Mouse (Mus musculus): ENCODE results near the gene Nup210. TPM values are rescaled to one million over a fixed set of nuclear protein-coding genes. Genes with fewer than 3 reads are reported as not detected.

Gene Nup210
- polyA plus RNA-seq (2011; ENCODE audit: insufficient read length, low read depth, missing spikeins), result 1.3 TPM in 1 of 2 replicates, not detected in the other

- TF ChIP-seq CTCF (IDR thresholded peaks at IDR 0.05; ENCODE audit: borderline replicate concordance, insufficient read depth, low read length) (peak; percentile 38; the same call in 1 of the 2 replicates), POLR2A (IDR thresholded peaks at IDR 0.05; ENCODE audit: low read depth, low read length) (no peak)
- Histone ChIP-seq H3K4me3 (ENCODE audit: insufficient read depth, low read length) (peak within 1 kb of the TSS; percentile 30), H3K4me1 (ENCODE audit: control insufficient read depth, insufficient read depth, low read length) (no peaks in the 10 kb centered on the region), H3K27ac (ENCODE audit: insufficient read depth, low read length) (no peak within 1 kb of the TSS)
These were observed at the start of gene Nup210 for GRCm38 (mm10) chr6:91116244-91117145. Gene Nup210 (minus strand): TSS chr6:91116829.

DNA sequence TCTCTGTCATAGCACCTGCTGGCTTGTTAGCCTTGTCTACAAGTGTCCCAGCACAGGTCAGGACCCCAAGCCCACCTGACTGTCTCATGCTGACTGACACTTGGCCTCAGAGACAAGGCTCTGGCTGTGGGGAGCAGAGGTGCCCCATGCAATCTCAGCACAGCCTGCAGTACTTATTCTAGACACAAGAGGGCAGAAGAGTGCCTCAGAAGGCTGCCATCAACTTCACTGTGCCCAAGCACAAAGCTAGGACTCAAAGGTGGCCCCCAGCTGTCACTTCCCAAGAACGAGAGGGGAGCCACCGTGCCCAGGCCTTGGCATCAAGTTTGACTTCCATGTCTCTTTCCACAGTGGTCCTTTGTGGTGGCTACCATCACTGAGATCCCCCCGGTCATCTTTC lies 48.6 kb upstream of the Nup210 start:
- Histone ChIP-seq H3K27ac (ENCODE audit: insufficient read depth, low read length) (no peak overlapping the region), H3K4me3 (ENCODE audit: insufficient read depth, low read length) (no peak overlapping the region), H3K4me1 (ENCODE audit: control insufficient read depth, insufficient read depth, low read length) (no peaks in the 10 kb centered on the region)
- peak; percentile 77 for TF ChIP-seq CTCF (IDR thresholded peaks at IDR 0.05; ENCODE audit: borderline replicate concordance, insufficient read depth, low read length)
- TF ChIP-seq POLR2A (IDR thresholded peaks at IDR 0.05; ENCODE audit: low read depth, low read length), result no peak

GRCm38 (mm10) chr6:91164584-91164983 lies 48.0 kb upstream of the Nup210 start:
- no peak overlapping the region for H3K27ac ChIP-seq (ENCODE audit: insufficient read depth, low read length)
- H3K4me1 ChIP-seq (ENCODE audit: control insufficient read depth, insufficient read depth, low read length), result no peaks in the 10 kb centered on the region
- no peak overlapping the region for H3K4me3 ChIP-seq (ENCODE audit: insufficient read depth, low read length)
- TF ChIP-seq CTCF (IDR thresholded peaks at IDR 0.05; ENCODE audit: borderline replicate concordance, insufficient read depth, low read length) (no peak), POLR2A (IDR thresholded peaks at IDR 0.05; ENCODE audit: low read depth, low read length) (no peak)

DNA sequence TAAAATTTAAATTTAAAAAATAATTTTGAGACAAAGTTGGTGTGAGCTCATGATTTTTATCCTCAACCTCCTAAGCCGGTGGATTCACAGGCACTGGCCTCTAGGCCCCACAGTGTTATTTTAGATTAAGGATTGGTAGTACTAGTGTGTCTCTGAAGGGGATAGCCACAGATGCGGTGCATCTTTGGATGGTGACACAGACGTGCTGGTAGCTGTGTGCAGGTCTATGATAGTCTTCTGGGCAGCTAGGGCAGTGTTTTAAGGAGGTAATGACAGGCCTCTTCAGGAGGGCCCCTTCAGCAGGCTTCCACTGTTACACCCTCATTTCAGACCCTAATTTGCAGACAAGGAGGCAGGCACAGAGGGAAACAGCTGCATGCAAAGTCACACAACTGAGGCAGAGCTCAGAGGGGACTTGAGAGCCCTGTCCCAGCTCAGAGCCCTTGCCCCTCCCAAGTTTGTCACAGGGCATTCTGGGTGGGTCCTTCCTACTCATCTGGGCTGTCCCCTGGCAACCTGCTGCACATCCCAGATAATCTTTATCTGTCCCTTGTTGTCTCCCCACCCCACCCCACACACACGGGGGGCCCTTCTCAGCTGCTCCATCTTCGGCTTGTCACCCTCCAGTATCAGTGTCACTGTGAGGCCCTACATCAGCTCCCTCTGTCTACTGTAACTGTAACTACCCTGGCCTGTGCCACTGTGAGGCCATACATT lies 46.7 kb upstream of the Nup210 start:
- no peaks in the 10 kb centered on the region for H3K4me1 ChIP-seq (ENCODE audit: control insufficient read depth, insufficient read depth, low read length)
- no peak overlapping the region for H3K27ac ChIP-seq (ENCODE audit: insufficient read depth, low read length)
- no peak overlapping the region for H3K4me3 ChIP-seq (ENCODE audit: insufficient read depth, low read length)
- TF ChIP-seq POLR2A (IDR thresholded peaks at IDR 0.05; ENCODE audit: low read depth, low read length) (no peak), CTCF (IDR thresholded peaks at IDR 0.05; ENCODE audit: borderline replicate concordance, insufficient read depth, low read length) (no peak)

GRCm38 (mm10) chr6:91162314-91162713 lies 45.7 kb upstream of the Nup210 start:
- H3K4me1 ChIP-seq (ENCODE audit: control insufficient read depth, insufficient read depth, low read length), result no peaks in the 10 kb centered on the region

DNA sequence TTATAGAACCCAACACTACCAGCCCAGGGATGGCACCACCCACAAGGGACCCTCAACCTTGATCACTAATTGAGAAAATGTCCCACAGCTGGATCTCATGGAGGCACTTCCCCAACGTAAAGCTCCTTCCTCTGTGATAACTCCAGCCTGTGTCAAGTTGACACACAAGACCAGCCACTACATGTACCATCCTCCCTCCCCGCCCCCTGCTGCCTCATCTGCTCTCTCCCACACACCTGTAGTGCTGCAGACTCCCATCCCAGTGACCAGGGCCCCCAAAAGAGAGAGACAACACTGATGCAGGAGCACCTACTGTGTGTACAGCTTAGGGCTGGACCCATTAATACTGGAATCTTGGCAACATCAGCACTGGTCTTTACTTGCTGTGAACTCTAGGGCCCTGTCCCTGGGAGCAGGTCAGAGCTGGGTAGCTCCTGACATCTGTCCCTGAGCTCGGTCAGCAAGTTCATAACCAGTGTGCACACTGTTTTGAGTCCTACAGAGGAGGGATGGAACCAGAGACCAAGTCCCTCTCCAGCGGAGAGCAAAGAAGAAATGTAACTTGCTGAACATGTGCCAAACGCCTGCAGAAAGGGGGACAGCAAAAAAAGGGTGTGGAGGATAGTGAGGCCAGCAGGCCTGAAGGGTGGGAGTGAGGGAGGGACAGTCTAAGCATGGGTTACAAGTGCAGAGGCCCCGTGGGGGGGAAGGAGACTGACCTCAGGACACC lies 45.0 kb upstream of the Nup210 start:
- Histone ChIP-seq H3K4me3 (ENCODE audit: insufficient read depth, low read length) (no peak overlapping the region), H3K27ac (ENCODE audit: insufficient read depth, low read length) (no peak overlapping the region), H3K4me1 (ENCODE audit: control insufficient read depth, insufficient read depth, low read length) (0 out of 2 replicates have a peak, but pooled peaks cover 3% of the 10 kb centered on the region)
- TF ChIP-seq CTCF (IDR thresholded peaks at IDR 0.05; ENCODE audit: borderline replicate concordance, insufficient read depth, low read length), result no peak
- no peak for TF ChIP-seq POLR2A (IDR thresholded peaks at IDR 0.05; ENCODE audit: low read depth, low read length)

More at GRCm38 (mm10) chr6:91162314-91162713, 45.7 kb upstream of the Nup210 start:
- TF ChIP-seq POLR2A (IDR thresholded peaks at IDR 0.05; ENCODE audit: low read depth, low read length) (no peak), CTCF (IDR thresholded peaks at IDR 0.05; ENCODE audit: borderline replicate concordance, insufficient read depth, low read length) (no peak)
- Histone ChIP-seq H3K27ac (ENCODE audit: insufficient read depth, low read length) (no peak overlapping the region), H3K4me3 (ENCODE audit: insufficient read depth, low read length) (no peak overlapping the region)

- no peak overlapping the region for H3K27ac ChIP-seq (ENCODE audit: insufficient read depth, low read length)
These were observed 44.3 kb upstream of the Nup210 start for GRCm38 (mm10) chr6:91160976-91161375.

GRCm38 (mm10) chr6:91160399-91160798 lies 43.8 kb upstream of the Nup210 start:
- H3K4me1 ChIP-seq (ENCODE audit: control insufficient read depth, insufficient read depth, low read length), result 0 out of 2 replicates have a peak, but pooled peaks cover 3% of the 10 kb centered on the region

More at GRCm38 (mm10) chr6:91160976-91161375, 44.3 kb upstream of the Nup210 start:
- 0 out of 2 replicates have a peak, but pooled peaks cover 3% of the 10 kb centered on the region for H3K4me1 ChIP-seq (ENCODE audit: control insufficient read depth, insufficient read depth, low read length)
- no peak overlapping the region for H3K4me3 ChIP-seq (ENCODE audit: insufficient read depth, low read length)
- TF ChIP-seq POLR2A (IDR thresholded peaks at IDR 0.05; ENCODE audit: low read depth, low read length) (no peak), CTCF (IDR thresholded peaks at IDR 0.05; ENCODE audit: borderline replicate concordance, insufficient read depth, low read length) (no peak)

GRCm38 (mm10) chr6:91159047-91159446 lies 42.4 kb upstream of the Nup210 start:
- no peak for TF ChIP-seq POLR2A (IDR thresholded peaks at IDR 0.05; ENCODE audit: low read depth, low read length)
- no peak for TF ChIP-seq CTCF (IDR thresholded peaks at IDR 0.05; ENCODE audit: borderline replicate concordance, insufficient read depth, low read length)
- Histone ChIP-seq H3K4me1 (ENCODE audit: control insufficient read depth, insufficient read depth, low read length) (0 out of 2 replicates have a peak, but pooled peaks cover 3% of the 10 kb centered on the region), H3K27ac (ENCODE audit: insufficient read depth, low read length) (no peak overlapping the region), H3K4me3 (ENCODE audit: insufficient read depth, low read length) (no peak overlapping the region)

More at GRCm38 (mm10) chr6:91160399-91160798, 43.8 kb upstream of the Nup210 start:
- no peak overlapping the region for H3K4me3 ChIP-seq (ENCODE audit: insufficient read depth, low read length)
- no peak overlapping the region for H3K27ac ChIP-seq (ENCODE audit: insufficient read depth, low read length)
- TF ChIP-seq POLR2A (IDR thresholded peaks at IDR 0.05; ENCODE audit: low read depth, low read length) (no peak), CTCF (IDR thresholded peaks at IDR 0.05; ENCODE audit: borderline replicate concordance, insufficient read depth, low read length) (no peak)
